Mouse (Mus musculus) limb, embryonic 15.5 days (tissue): ENCODE measurements at regions not wholly inside any gene's neighbourhood (a gene's known extent, or its start where the extent isn't known, plus 50 kb on each side); places are given as distances from the start of the nearest gene placed in this dataset.

Experiments
- ATAC-seq: fragments of 200-750 bp; cut with Nextera tagmentation; 2 replicates; pipeline ENCODE4 v1.8.0; 2017; ENCODE audit warnings: low read depth, moderate TSS enrichment; ENCODE audit not compliant: insufficient number of reproducible peaks, low FRiP score, low TSS enrichment
- H3K27ac ChIP-seq: fragments of 300-500 bp; sonication (generic); 2 replicates; pipeline ENCODE4 v1.5.1; 2015; ENCODE audit warnings: moderate library complexity, mild to moderate bottlenecking, inconsistent platforms
- H3K27me3 ChIP-seq: fragments of 300-500 bp; sonication (generic); 2 replicates; pipeline ENCODE4 v1.6.1; 2015; ENCODE audit warnings: inconsistent platforms
- H3K36me3 ChIP-seq: fragments of 300-500 bp; sonication (generic); 2 replicates; pipeline ENCODE4 v1.6.1; 2015; ENCODE audit warnings: inconsistent platforms
- H3K4me1 ChIP-seq: fragments of 300-500 bp; sonication (generic); 2 replicates; pipeline ENCODE4 v1.6.1; 2015; ENCODE audit warnings: inconsistent platforms
- H3K4me2 ChIP-seq: fragments of 300-500 bp; sonication (generic); 2 replicates; pipeline ENCODE4 v1.6.1; 2015; ENCODE audit warnings: mild to moderate bottlenecking, inconsistent platforms
- H3K4me3 ChIP-seq: fragments of 300-500 bp; sonication (generic); 2 replicates; pipeline ENCODE4 v1.5.1; 2015; ENCODE audit warnings: mild to moderate bottlenecking, inconsistent platforms
- H3K9ac ChIP-seq: fragments of 300-500 bp; sonication (generic); 2 replicates; pipeline ENCODE4 v1.6.1; 2015; ENCODE audit warnings: inconsistent platforms
- H3K9me3 ChIP-seq: fragments of 300-500 bp; sonication (generic); 2 replicates; pipeline ENCODE4 v1.6.1; 2016; ENCODE audit warnings: inconsistent platforms
- WGBS: fragments of 180-500 bp; shearing (Covaris S2); methylation state at CpG from one replicate; pipeline ENCODE4 v1.1.7; 2015; 5-methylcytosine and 5-hydroxymethylcytosine counted together

GRCm38 (mm10) chr3:39494363-39494762 lies 607.6 kb downstream of the Fat4 start:
- H3K4me2 ChIP-seq, result no peak overlapping the region
- H3K4me1 ChIP-seq, result no peaks in the 10 kb centered on the region
- 88% methylated on average over 3 of the region's 3 CpGs for WGBS
- no peak overlapping the region for H3K9ac ChIP-seq
- H3K27me3 ChIP-seq, result no peaks in the 10 kb centered on the region
- no peak for ATAC-seq
- no peak overlapping the region for H3K27ac ChIP-seq
- no peak overlapping the region for H3K4me3 ChIP-seq
- H3K9me3 ChIP-seq, result no peaks in the 10 kb centered on the region
- no peaks in the 10 kb centered on the region for H3K36me3 ChIP-seq

- no peak overlapping the region for H3K4me2 ChIP-seq
- no peaks in the 10 kb centered on the region for H3K36me3 ChIP-seq
- no peak overlapping the region; the same call in 1 of the 2 replicates for H3K27ac ChIP-seq
- no peaks in the 10 kb centered on the region for H3K4me1 ChIP-seq
- H3K27me3 ChIP-seq, result no peaks in the 10 kb centered on the region
- no peak overlapping the region for H3K9ac ChIP-seq
- H3K4me3 ChIP-seq, result no peak overlapping the region
- WGBS, result 41% methylated on average over 5 of the region's 5 CpGs
- H3K9me3 ChIP-seq, result no peaks in the 10 kb centered on the region
- ATAC-seq, result peak; percentile 55; the same call in 1 of the 2 replicates
These were observed 641.3 kb downstream of the Fat4 start for GRCm38 (mm10) chr3:39528087-39528486.

- Histone ChIP-seq H3K4me2 (no peak overlapping the region), H3K9me3 (no peaks in the 10 kb centered on the region), H3K36me3 (no peaks in the 10 kb centered on the region), H3K9ac (no peak overlapping the region), H3K27me3 (no peaks in the 10 kb centered on the region), H3K4me1 (no peaks in the 10 kb centered on the region), H3K4me3 (no peak overlapping the region), H3K27ac (no peak overlapping the region)
- ATAC-seq, result no peak
- WGBS, result 71% methylated on average over 2 of the region's 2 CpGs
These were observed 650.8 kb downstream of the Fat4 start for GRCm38 (mm10) chr3:39537515-39537914.

- Histone ChIP-seq H3K27ac (no peak overlapping the region), H3K9ac (no peak overlapping the region), H3K27me3 (no peaks in the 10 kb centered on the region), H3K4me3 (no peak overlapping the region), H3K4me2 (no peak overlapping the region), H3K36me3 (no peaks in the 10 kb centered on the region), H3K9me3 (no peaks in the 10 kb centered on the region), H3K4me1 (no peaks in the 10 kb centered on the region)
- WGBS, result 30% methylated on average over 7 of the region's 7 CpGs
- no peak for ATAC-seq
These were observed 653.9 kb downstream of the Fat4 start for GRCm38 (mm10) chr3:39540530-39541118.

GRCm38 (mm10) chr3:39559460-39560041 lies 672.8 kb downstream of the Fat4 start:
- no peak overlapping the region for H3K27ac ChIP-seq
- no peaks in the 10 kb centered on the region for H3K36me3 ChIP-seq
- no peak for ATAC-seq
- 88% methylated on average over 3 of the region's 3 CpGs for WGBS
- no peak overlapping the region for H3K4me3 ChIP-seq
- H3K9me3 ChIP-seq, result no peaks in the 10 kb centered on the region
- no peaks in the 10 kb centered on the region for H3K27me3 ChIP-seq
- H3K4me2 ChIP-seq, result no peak overlapping the region
- no peaks in the 10 kb centered on the region for H3K4me1 ChIP-seq
- no peak overlapping the region for H3K9ac ChIP-seq

DNA sequence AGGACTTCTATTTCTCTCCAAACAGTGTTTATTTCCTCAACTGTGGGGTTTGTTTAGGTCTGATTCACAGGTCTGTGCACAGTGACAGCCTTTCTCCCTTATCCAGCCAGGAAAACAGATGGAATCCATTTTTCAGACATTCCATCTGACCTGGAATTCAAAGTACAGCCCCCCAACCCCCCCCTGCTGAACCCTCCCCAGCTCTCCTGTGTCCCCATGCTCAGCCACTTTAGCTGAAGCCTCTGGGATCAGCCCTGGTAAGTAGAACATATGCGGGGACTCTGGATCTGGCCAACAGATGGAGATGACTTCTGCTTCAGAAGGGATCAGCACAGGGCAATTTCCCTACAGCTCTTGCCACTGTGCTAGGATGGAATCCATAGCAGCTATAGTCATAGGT lies 674.2 kb downstream of the Fat4 start:
- no peaks in the 10 kb centered on the region for H3K27me3 ChIP-seq
- no peak overlapping the region for H3K9ac ChIP-seq
- H3K4me3 ChIP-seq, result no peak overlapping the region
- no peak for ATAC-seq
- no peaks in the 10 kb centered on the region for H3K36me3 ChIP-seq
- 52% methylated on average over 1 of the region's 1 CpGs for WGBS
- no peak overlapping the region for H3K4me2 ChIP-seq
- H3K4me1 ChIP-seq, result no peaks in the 10 kb centered on the region
- H3K27ac ChIP-seq, result no peak overlapping the region
- H3K9me3 ChIP-seq, result no peaks in the 10 kb centered on the region

DNA sequence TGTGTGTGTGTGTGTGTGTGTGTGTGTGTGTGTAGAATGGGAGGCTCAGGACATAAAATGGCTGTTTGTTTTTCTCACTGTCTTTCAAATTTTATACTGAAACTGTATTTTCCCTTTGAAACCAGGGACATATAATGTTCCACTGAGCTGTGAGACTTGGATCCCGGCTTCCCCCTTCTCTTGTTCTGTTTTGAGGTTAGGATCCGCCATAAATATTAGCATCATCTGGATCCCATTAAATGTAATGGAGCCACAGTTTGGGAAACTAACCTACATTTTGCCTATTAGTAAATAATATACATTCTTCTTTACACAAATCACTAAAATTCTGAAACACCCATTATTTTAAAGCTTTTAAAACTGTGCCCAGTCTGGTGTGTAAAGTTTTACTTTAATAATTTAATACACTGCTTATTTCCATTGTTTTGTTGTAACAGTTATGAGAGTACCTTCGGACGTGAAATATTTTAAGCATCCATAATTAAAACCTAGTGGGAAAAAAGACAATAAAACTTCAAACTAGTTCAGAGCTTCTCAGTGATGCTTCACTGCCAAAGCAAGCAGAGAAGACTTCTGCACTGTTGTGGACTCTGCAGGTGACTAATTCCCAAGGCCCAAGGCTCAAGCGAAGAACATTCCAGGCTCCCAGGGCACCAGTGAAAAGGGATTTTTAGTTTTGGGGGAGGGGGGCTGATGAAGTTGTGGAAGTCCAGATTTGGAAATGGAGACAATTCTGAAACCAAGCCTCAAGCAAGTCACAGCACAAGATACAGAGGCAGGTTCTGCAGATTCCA lies 684.9 kb downstream of the Fat4 start:
- Histone ChIP-seq H3K4me1 (peaks cover 6% of the 10 kb centered on the region), H3K36me3 (no peaks in the 10 kb centered on the region), H3K27ac (peak overlapping the region; percentile 47), H3K9me3 (no peaks in the 10 kb centered on the region), H3K4me2 (no peak overlapping the region), H3K4me3 (no peak overlapping the region), H3K27me3 (no peaks in the 10 kb centered on the region), H3K9ac (no peak overlapping the region)
- WGBS, result 38% methylated on average over 5 of the region's 5 CpGs
- ATAC-seq, result no peak

DNA sequence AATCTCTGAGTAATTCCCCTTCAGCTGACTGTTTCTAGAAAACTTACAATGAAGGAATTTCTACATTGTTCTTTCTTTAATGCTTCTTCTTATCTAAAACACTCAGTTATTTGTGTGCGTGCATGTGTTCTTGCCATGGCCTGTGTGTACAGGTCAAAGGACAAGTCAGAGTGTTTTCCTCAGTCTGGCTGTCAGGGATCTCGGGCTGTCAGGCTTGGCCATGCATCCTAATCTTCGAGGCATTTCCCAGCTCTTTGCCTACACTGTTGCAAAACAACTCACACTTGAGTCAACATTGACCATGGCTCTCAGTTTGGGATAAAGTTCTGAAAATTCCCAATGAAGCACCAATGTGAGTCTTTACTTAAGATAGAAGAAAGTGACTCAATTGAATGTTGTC lies 688.5 kb downstream of the Fat4 start:
- Histone ChIP-seq H3K4me1 (peaks cover 6% of the 10 kb centered on the region), H3K4me3 (no peak overlapping the region), H3K36me3 (no peaks in the 10 kb centered on the region), H3K4me2 (no peak overlapping the region), H3K27ac (no peak overlapping the region), H3K27me3 (no peaks in the 10 kb centered on the region), H3K9me3 (no peaks in the 10 kb centered on the region), H3K9ac (no peak overlapping the region)
- no peak for ATAC-seq
- 84% methylated on average over 3 of the region's 3 CpGs for WGBS

GRCm38 (mm10) chr3:39591312-39591711 lies 704.6 kb downstream of the Fat4 start:
- Histone ChIP-seq H3K4me3 (no peak overlapping the region), H3K4me2 (no peak overlapping the region), H3K27ac (no peak overlapping the region), H3K27me3 (no peaks in the 10 kb centered on the region), H3K9ac (no peak overlapping the region), H3K9me3 (no peaks in the 10 kb centered on the region), H3K4me1 (0 out of 2 replicates have a peak, but pooled peaks cover 3% of the 10 kb centered on the region), H3K36me3 (no peaks in the 10 kb centered on the region)
- 49% methylated on average over 2 of the region's 2 CpGs for WGBS
- ATAC-seq, result no peak

DNA sequence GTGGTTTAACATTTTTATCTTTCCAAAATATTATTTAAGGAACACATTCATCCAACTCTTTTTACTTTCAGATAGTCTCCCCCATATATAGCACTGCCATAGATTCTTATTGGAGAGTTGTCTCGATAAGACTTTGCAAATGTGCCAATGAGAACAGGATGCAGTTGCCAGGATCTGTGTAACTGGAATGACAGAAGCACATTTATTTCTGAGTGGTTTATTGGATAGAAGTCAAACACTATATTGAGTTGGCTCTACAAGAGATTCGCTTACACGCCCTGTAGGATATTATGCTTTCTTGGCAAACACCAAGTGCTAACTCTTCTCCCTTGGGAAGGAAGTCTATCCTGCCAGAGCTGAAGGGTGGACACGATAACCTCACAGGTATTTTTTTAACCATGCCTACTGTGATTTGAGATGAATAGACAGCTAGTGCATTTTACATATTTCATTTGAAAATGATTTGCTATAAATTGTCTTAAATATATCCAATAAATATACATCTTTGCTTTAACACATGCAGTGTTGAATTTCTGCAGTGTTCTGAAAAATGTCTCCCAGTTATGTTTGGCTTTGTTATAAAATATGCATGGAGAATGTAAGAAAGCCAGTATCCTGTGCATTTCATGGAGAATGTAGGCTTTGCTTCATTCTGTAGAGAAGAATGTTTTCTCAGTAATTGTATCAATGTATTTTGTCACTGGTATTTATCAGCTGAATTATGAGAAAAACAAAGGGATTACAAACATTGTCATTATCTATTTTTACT lies 705.8 kb downstream of the Fat4 start:
- H3K9me3 ChIP-seq, result no peaks in the 10 kb centered on the region
- no peak overlapping the region for H3K4me2 ChIP-seq
- ATAC-seq, result no peak
- 48% methylated on average over 4 of the region's 4 CpGs for WGBS
- H3K4me1 ChIP-seq, result 0 out of 2 replicates have a peak, but pooled peaks cover 3% of the 10 kb centered on the region
- H3K9ac ChIP-seq, result no peak overlapping the region
- H3K4me3 ChIP-seq, result no peak overlapping the region
- no peaks in the 10 kb centered on the region for H3K27me3 ChIP-seq
- no peaks in the 10 kb centered on the region for H3K36me3 ChIP-seq
- H3K27ac ChIP-seq, result no peak overlapping the region

DNA sequence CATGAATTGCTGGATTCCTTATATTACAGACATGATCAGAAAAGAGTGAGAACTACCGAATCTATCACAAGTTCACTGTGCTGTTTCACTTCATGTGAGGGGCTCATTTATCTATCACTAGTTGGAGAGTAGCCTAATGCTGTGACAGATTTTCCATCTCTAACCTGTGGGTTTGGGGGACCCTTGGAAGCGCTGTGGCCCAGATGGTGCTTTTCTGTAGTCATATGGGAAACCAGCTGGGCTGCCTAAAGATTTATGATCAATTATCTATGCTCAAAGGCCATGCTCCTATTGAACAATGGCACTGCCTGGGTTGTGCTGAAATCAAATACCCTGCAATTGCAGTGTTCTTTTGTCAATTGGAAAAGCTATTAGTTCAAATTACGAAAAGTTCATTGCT lies 723.2 kb downstream of the Fat4 start:
- 70% methylated on average over 3 of the region's 3 CpGs for WGBS
- Histone ChIP-seq H3K4me1 (no peaks in the 10 kb centered on the region), H3K27me3 (no peaks in the 10 kb centered on the region), H3K27ac (no peak overlapping the region), H3K9ac (no peak overlapping the region), H3K9me3 (no peaks in the 10 kb centered on the region), H3K4me3 (no peak overlapping the region), H3K4me2 (no peak overlapping the region), H3K36me3 (no peaks in the 10 kb centered on the region)
- ATAC-seq, result no peak

DNA sequence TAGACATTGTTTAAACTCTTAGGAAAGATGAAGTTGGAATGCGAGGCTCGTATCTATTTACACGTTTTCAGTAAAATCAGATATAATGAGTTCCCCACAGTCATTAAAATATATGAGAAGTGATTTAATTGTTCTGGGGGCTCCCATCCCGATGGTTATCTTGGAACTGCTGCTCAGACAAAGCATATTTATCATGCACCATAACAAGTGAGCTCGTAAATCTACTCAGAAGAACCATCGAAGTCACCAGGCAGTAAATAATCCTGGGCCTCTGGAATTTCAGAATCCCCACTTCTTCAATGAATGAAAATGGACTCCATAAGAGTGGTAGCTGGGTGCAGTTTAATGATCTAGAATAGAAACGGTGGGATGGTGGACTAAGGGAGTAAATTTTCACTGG lies 725.7 kb downstream of the Fat4 start:
- H3K27ac ChIP-seq, result no peak overlapping the region
- no peaks in the 10 kb centered on the region for H3K9me3 ChIP-seq
- H3K4me1 ChIP-seq, result no peaks in the 10 kb centered on the region
- ATAC-seq, result no peak
- H3K4me3 ChIP-seq, result no peak overlapping the region
- WGBS, result 27% methylated on average over 7 of the region's 7 CpGs
- no peak overlapping the region for H3K4me2 ChIP-seq
- no peaks in the 10 kb centered on the region for H3K27me3 ChIP-seq
- H3K9ac ChIP-seq, result no peak overlapping the region
- H3K36me3 ChIP-seq, result no peaks in the 10 kb centered on the region
